Mouse (Mus musculus) olfactory bulb, adult 2 months (tissue): ENCODE data around the gene Akap7. TPM values are rescaled to one million over a fixed set of nuclear protein-coding genes. Genes with fewer than 3 reads are reported as not detected.

ENCODE experiments used
- H3K27ac ChIP-seq: fragments of 200-500 bp; 2 replicates; pipeline ENCODE4 v1.5.1; 2012; ENCODE audit warnings: low read depth, low read length; ENCODE audit not compliant: insufficient read depth
- H3K4me1 ChIP-seq: fragments of 200-500 bp; 2 replicates; pipeline ENCODE4 v1.6.1; 2012; ENCODE audit warnings: low read length; ENCODE audit not compliant: control insufficient read depth, insufficient read depth
- H3K4me3 ChIP-seq: fragments of 200-500 bp; 2 replicates; pipeline ENCODE4 v1.5.1; 2012; ENCODE audit warnings: mild to moderate bottlenecking, low read depth, low read length, moderate library complexity; ENCODE audit not compliant: insufficient read depth
- CTCF ChIP-seq: fragments of 200-500 bp; IDR thresholded peaks from 2 replicates; pipeline ENCODE4 v1.5.1; 2012; ENCODE audit warnings: low read depth, mild to moderate bottlenecking, low read length, moderate library complexity; ENCODE audit not compliant: insufficient read depth
- POLR2A ChIP-seq: fragments of 200-500 bp; IDR thresholded peaks from 2 replicates; pipeline ENCODE4 v1.6.1; 2012; ENCODE audit warnings: mild to moderate bottlenecking, low read depth, low read length, moderate library complexity; ENCODE audit not compliant: insufficient read depth
- WGBS: fragments of 180-500 bp; shearing (Covaris S2); methylation state at CpG from one replicate; pipeline ENCODE4 v1.1.7; 2018; 5-methylcytosine and 5-hydroxymethylcytosine counted together
- polyA plus RNA-seq: library from polyadenylated mRNA; stranded (reverse); fragments of >200 nt; gene quantifications from 2 replicates; pipeline ENCODE4 v1.2.4, GENCODE M21; 2012; ENCODE audit warnings: low replicate concordance; ENCODE audit not compliant: missing spikeins, insufficient read depth, insufficient read length

The Akap7 gene
- polyA plus RNA-seq, 1 experiment = not detected

DNA sequence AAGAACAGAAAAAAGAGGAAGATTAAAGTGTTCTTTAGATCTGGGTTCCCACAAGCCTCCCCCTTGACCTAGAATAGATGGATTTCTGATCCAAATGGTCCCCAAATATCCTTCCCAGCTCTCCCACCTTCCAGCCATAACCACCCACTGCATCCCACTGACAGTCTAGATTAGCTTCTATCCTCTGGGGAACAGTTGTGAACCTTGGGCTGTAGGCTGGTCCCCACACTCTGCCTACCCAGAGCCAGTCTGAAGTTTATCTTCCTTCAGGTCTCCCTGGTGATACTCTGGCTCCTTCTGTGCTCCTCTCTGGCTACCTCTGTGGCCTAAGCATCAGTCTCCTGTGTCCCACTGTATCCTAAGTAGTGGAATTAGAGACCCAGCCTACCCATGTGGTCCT, 150.3 kb downstream of the Akap7 start:
- TF ChIP-seq POLR2A (no peak), CTCF (no peak)
- H3K4me3 ChIP-seq = no peak overlapping the region
- H3K27ac ChIP-seq = no peak overlapping the region
- no peaks in the 10 kb centered on the region for H3K4me1 ChIP-seq

- TF ChIP-seq CTCF = no peak
- no peak for TF ChIP-seq POLR2A
- H3K27ac ChIP-seq = no peak overlapping the region
- WGBS = 86% methylated on average over 6 of the region's 6 CpGs
- no peak overlapping the region for H3K4me3 ChIP-seq
- no peaks in the 10 kb centered on the region for H3K4me1 ChIP-seq
These were observed 153.4 kb downstream of the Akap7 start for GRCm38 (mm10) chr10:25154225-25154624.

DNA sequence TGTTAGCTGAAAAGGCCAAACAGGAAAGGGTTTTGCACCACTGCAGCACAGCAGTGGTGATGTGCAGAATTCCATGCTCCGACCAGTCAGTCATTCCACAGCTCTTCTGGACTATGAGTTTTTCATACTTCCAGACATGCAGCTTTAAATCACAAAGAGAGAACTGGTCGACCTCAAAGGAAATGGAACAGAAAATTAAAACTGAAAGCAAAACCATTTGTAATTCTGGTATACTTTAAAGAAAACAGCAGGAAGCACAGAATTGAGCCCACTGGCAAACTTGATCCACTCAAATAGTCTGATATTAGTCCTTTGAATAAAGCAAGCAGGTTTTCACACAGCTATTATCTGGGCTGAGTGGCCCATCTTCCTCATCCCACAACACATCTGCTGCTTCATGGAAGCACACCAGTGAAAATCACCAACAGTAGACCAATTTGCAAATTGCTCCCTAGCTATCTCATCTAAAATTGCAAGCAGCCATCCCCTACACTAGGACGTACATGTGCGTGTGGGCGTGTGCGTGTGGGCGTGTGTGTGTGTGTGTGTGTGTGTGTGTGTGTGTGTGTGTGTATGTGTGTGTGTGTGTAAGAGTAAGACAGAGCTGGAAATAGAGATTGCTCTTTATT, 156.4 kb downstream of the Akap7 start:
- 71% methylated on average over 7 of the region's 7 CpGs for WGBS
- no peaks in the 10 kb centered on the region for H3K4me1 ChIP-seq
- H3K27ac ChIP-seq = no peak overlapping the region

DNA sequence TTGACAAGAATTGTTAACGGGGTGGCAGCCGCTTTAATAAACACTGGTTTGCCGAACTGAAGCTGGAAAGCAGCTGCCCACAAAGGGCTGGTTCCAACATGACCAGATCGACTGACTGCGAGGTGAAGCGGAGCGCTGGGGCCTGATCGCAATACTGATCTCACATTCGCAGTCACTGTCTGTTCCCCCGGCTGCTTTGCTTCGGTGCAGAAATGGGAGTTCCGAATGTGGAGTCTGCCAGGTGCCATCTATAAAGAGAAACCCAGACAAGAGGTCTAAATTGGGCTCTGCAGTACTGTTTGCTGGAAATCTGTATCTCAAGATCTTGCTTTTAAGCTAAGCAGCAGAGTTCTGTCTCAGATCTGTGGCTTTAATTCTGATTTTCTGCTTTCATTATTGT, 161.8 kb downstream of the Akap7 start:
- Histone ChIP-seq H3K27ac (no peak overlapping the region), H3K4me3 (peak overlapping the region; percentile 26; the same call in 1 of the 2 replicates)

More for the DNA sequence above, 156.4 kb downstream of the Akap7 start:
- TF ChIP-seq CTCF (no peak), POLR2A (no peak)
- H3K4me3 ChIP-seq = no peak overlapping the region

DNA sequence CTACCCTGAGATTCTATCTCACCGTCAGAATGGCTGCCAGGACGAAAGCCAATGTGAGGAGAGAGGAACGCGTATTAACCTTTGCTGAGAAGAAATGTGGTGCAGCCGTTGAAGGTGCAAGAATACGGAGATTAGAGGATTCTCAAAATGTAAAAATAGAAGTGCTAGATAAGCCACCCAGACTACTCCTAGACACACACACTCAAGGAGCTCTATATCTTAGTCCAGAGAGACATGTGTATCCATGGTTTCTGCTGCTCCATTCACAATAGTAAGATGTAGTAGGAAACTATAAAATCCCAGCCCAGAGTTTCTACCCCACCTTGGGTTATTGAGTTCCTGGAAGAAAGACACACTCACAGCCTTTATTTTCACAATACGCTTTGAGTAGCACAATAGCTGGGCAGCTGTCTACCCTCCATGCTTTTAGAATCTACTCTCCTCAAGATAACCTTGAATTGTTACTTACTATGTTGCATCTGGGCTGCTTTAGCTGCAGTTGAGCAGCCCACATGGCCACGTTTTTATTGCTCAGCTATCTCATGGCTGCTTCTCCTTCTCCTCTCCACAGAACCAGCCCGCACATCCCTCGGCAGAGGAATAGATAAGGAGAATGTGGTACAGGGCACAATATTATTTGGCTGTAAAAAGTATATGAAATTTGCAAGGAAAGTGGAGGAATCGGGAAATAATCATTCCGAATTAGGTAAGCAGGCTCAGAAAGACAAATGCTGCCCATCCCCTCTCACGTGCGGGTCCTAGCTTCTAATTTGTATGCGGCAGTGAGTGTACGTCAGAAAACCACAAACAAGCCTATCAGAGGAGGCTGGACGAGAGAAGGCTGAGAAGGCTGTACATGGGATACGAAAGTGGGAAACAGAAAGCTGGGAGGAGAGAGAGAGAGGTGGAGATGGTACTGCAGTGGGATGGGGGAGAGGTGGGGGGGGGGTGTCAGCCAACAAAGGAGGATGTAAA, 162.6 kb downstream of the Akap7 start:
- no peak overlapping the region for H3K27ac ChIP-seq
- TF ChIP-seq POLR2A (no peak), CTCF (no peak)
- WGBS = 59% methylated on average over 18 of the region's 18 CpGs
- H3K4me3 ChIP-seq = peak overlapping the region; percentile 26; the same call in 1 of the 2 replicates
- no peaks in the 10 kb centered on the region for H3K4me1 ChIP-seq

More for the DNA sequence above, 161.8 kb downstream of the Akap7 start:
- WGBS = 24% methylated on average over 12 of the region's 12 CpGs
- TF ChIP-seq POLR2A (no peak), CTCF (no peak)
- H3K4me1 ChIP-seq = no peaks in the 10 kb centered on the region

GRCm38 (mm10) chr10:25141781-25142180, 165.9 kb downstream of the Akap7 start:
- no peak overlapping the region for H3K27ac ChIP-seq

GRCm38 (mm10) chr10:25140155-25140755, 167.4 kb downstream of the Akap7 start:
- no peak overlapping the region for H3K4me3 ChIP-seq
- no peak overlapping the region for H3K27ac ChIP-seq
- no peak for TF ChIP-seq CTCF
- no peak for TF ChIP-seq POLR2A
- no peaks in the 10 kb centered on the region for H3K4me1 ChIP-seq
- WGBS = 11% methylated on average over 13 of the region's 14 CpGs

More at GRCm38 (mm10) chr10:25141781-25142180, 165.9 kb downstream of the Akap7 start:
- WGBS = 77% methylated on average over 1 of the region's 1 CpGs
- H3K4me3 ChIP-seq = no peak overlapping the region
- no peaks in the 10 kb centered on the region for H3K4me1 ChIP-seq
- TF ChIP-seq POLR2A (no peak), CTCF (no peak)

- no peak for TF ChIP-seq POLR2A
- no peak for TF ChIP-seq CTCF
- WGBS = 100% methylated on average over 1 of the region's 1 CpGs
- Histone ChIP-seq H3K4me3 (no peak overlapping the region), H3K27ac (no peak overlapping the region), H3K4me1 (no peaks in the 10 kb centered on the region)
These were observed 174.1 kb downstream of the Akap7 start for GRCm38 (mm10) chr10:25133581-25133980.

DNA sequence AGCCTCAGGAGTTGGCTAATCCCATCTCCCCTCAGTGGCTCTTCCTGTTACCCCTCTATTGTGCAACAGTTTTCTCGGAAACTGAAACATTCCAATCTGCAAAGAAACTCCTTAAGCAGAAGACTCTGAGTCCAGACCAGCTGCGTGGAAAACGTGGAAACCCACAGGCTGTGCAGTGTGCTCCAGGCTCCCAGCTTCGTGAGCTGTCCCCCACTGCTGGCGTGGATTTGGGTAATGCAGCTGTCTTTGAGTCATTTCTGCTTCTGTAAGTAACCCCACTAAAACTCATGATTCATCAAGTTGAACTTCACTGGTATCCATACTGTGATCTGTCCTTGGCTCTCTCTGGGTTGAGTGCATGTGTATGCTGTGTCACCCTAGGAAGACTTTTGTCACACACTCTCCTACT, 179.2 kb downstream of the Akap7 start:
- TF ChIP-seq CTCF (no peak), POLR2A (no peak)
- WGBS = 68% methylated on average over 5 of the region's 5 CpGs
- no peak overlapping the region for H3K4me3 ChIP-seq
- H3K4me1 ChIP-seq = no peaks in the 10 kb centered on the region
- no peak overlapping the region for H3K27ac ChIP-seq

- 78% methylated on average over 2 of the region's 2 CpGs for WGBS
- TF ChIP-seq CTCF (no peak), POLR2A (no peak)
- Histone ChIP-seq H3K4me3 (no peak overlapping the region), H3K27ac (no peak overlapping the region), H3K4me1 (no peaks in the 10 kb centered on the region)
These were observed 181.6 kb downstream of the Akap7 start for GRCm38 (mm10) chr10:25126035-25126434.
